Mouse (Mus musculus): ENCODE data around the gene Poln. TPM values are rescaled to one million over a fixed set of nuclear protein-coding genes. Genes with fewer than 3 reads are reported as not detected.

The Poln gene
- total RNA-seq, 2 experiments from 2014 or later: 2.1 to 2.3 TPM

- Histone ChIP-seq H3K4me3 (no peak overlapping the region), H3K27ac (no peak overlapping the region)
- intact Hi-C loops (cut with DNase I): loop anchor here (10.0 kb wide), 1 partner anchor 285 kb away; no protein-coding TSS in a partner anchor
- TF ChIP-seq CTCF (IDR thresholded peaks at IDR 0.05): no peak
- DNase-seq (ENCODE audit: extremely low spot score in 1 of 2, low spot score in 2 of 2): no peak
Measured at GRCm38 (mm10) chr5:33959382-33959781, 209.9 kb downstream of the Poln start.

Other genes with a start within 250 kb of the Poln start
- gene Nelfa, start 233.0 kb downstream of the Poln start, total RNA-seq (2021): 10 to 100 TPM; 20.9 to 23.4 TPM
- gene Gm1673, start 186.0 kb downstream of the Poln start, total RNA-seq (2021): 10 to 100 TPM; 77.4 to 86.2 TPM
- gene Nat8l, start 173.5 kb downstream of the Poln start, total RNA-seq (2021): 100 to 1,000 TPM; 215 to 217 TPM
- gene Haus3, start 79 bp upstream of the Poln start, total RNA-seq (2021): 1 to 10 TPM; 7.7 to 8.5 TPM
- 10 to 100 TPM; 82.6 to 91.1 TPM for gene Mxd4, start 18.3 kb upstream of the Poln start, total RNA-seq (2021)
- 10 to 100 TPM; 50.2 to 54.2 TPM for gene Zfyve28, start 119.0 kb upstream of the Poln start, total RNA-seq (2021)
- gene Cfap99, start 119.2 kb upstream of the Poln start, total RNA-seq (2021): 1 to 10 TPM; 1.4 to 1.5 TPM
- 10 to 100 TPM; 87.0 to 90.7 TPM for gene Rnf4, start 166.8 kb upstream of the Poln start, total RNA-seq (2021)
- gene Fam193a, start 200.5 kb upstream of the Poln start, total RNA-seq (2021): 10 to 100 TPM; 39.0 to 43.3 TPM